Mouse (Mus musculus) midbrain, embryonic 14.5 days (tissue): ENCODE measurements at regions not wholly inside any gene's neighbourhood (a gene's known extent, or its start where the extent isn't known, plus 50 kb on each side); places are given as distances from the start of the nearest gene placed in this dataset.

Experiments used
- ATAC-seq: fragments of 200-750 bp; cut with Nextera tagmentation; 2 replicates; pipeline ENCODE4 v1.8.0; 2017; ENCODE audit warnings: moderate number of reproducible peaks, moderate library complexity; ENCODE audit not compliant: low FRiP score, low TSS enrichment
- DNase-seq: peaks from one replicate; pipeline ENCODE4 v3.0.0-alpha.2; 2015
- H3K27ac ChIP-seq: fragments of 300-500 bp; sonication (generic); replicated peaks from 2 replicates; pipeline ENCODE4 v1.5.1; 2014; ENCODE audit warnings: mild to moderate bottlenecking, low read depth, low read length, moderate library complexity
- H3K27me3 ChIP-seq: fragments of 300-500 bp; sonication (generic); 2 replicates; pipeline ENCODE4 v1.6.1; 2014; ENCODE audit warnings: low read length, control low read depth, mixed read lengths; ENCODE audit not compliant: control insufficient read depth, insufficient read depth
- H3K36me3 ChIP-seq: fragments of 300-500 bp; sonication (generic); 2 replicates; pipeline ENCODE4 v1.6.1; 2014; ENCODE audit warnings: low read length, control low read depth; ENCODE audit not compliant: control insufficient read depth, insufficient read depth
- H3K4me1 ChIP-seq: fragments of 300-500 bp; sonication (generic); 2 replicates; pipeline ENCODE4 v1.6.1; 2014; ENCODE audit warnings: mild to moderate bottlenecking, antibody characterized with exemption, low read length, control low read depth; ENCODE audit not compliant: control insufficient read depth, insufficient read depth
- H3K4me2 ChIP-seq: fragments of 300-500 bp; sonication (generic); 2 replicates; pipeline ENCODE4 v1.6.1; 2014; ENCODE audit warnings: mild to moderate bottlenecking, low read length, moderate library complexity
- H3K4me3 ChIP-seq: fragments of 300-500 bp; sonication (generic); replicated peaks from 2 replicates; pipeline ENCODE4 v1.5.1; 2014; ENCODE audit warnings: low read depth, low read length
- H3K9ac ChIP-seq: fragments of 300-500 bp; sonication (generic); replicated peaks from 2 replicates; pipeline ENCODE4 v1.6.1; 2014; ENCODE audit warnings: mild to moderate bottlenecking, low read length, moderate library complexity
- H3K9me3 ChIP-seq: fragments of 300-500 bp; sonication (generic); 2 replicates; pipeline ENCODE4 v1.6.1; 2016; ENCODE audit warnings: low read length, control low read depth, mixed read lengths; ENCODE audit not compliant: control insufficient read depth
- whole genome bisulfite sequencing: fragments of 180-500 bp; shearing (Covaris S2); extraction: QIAGEN DNeasy Blood & Tissue Kit; methylation state at CpG from one replicate; pipeline ENCODE4 v1.1.7; 2014; 5-methylcytosine and 5-hydroxymethylcytosine counted together

- Histone ChIP-seq H3K27ac (no peak overlapping the region), H3K27me3 (no peaks in the 10 kb centered on the region), H3K4me1 (0 out of 2 replicates have a peak, but pooled peaks cover 5% of the 10 kb centered on the region), H3K36me3 (no peaks in the 10 kb centered on the region), H3K9ac (no peak overlapping the region), H3K9me3 (no peaks in the 10 kb centered on the region), H3K4me2 (no peak overlapping the region), H3K4me3 (no peak overlapping the region)
- ATAC-seq: no peak; the same call in 1 of the 2 replicates
- DNase-seq: peak; percentile 30
- 22% methylated on average over 3 of the region's 3 CpGs for WGBS
Observed at GRCm38 (mm10) chr13:106009911-106010310, 566.5 kb downstream of the Htr1a start.

- ATAC-seq (no peak), DNase-seq (no peak)
- no peaks in the 10 kb centered on the region for H3K27me3 ChIP-seq
- no peaks in the 10 kb centered on the region for H3K36me3 ChIP-seq
- no peaks in the 10 kb centered on the region for H3K4me1 ChIP-seq
- H3K4me3 ChIP-seq: no peak overlapping the region
- H3K27ac ChIP-seq: no peak overlapping the region
- no peaks in the 10 kb centered on the region for H3K9me3 ChIP-seq
- H3K4me2 ChIP-seq: no peak overlapping the region
- 80% methylated on average over 2 of the region's 2 CpGs for WGBS
- H3K9ac ChIP-seq: no peak overlapping the region
Observed at GRCm38 (mm10) chr13:106027913-106028312, 584.5 kb downstream of the Htr1a start.
